Mouse (Mus musculus): ENCODE data around the gene 1110008L16Rik. TPM values are rescaled to one million over a fixed set of nuclear protein-coding genes. Genes with fewer than 3 reads are reported as not detected.

1110008L16Rik gene
- total RNA-seq, 2 experiments from 2014 or later: 7.1 to 8.7 TPM

DNA sequence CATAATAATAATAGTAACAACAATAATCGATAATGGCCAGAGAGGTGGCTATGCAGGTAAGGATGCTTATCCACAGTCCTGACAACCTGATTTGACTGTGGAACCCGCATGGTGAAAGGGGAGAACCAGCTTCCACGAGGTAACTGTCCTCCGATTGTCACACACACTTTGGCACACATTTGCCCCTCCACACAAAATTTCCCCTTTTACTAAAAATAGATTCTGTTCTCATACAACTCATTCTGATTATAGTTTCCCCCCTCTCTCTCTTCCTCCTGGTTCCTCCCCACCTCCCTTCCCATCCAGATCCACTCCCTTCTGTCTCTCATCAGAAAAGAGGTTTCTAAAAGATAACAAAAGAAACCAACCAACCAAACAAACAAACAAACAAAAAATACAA, 130.6 kb downstream of the 1110008L16Rik start:
- intact Hi-C loops (cut with DNase I): no loop called here

More for the DNA sequence above, 130.6 kb downstream of the 1110008L16Rik start:
- DNase-seq (ENCODE audit: low spot score in 2 of 2): no peak

Other genes with a start within 250 kb of the 1110008L16Rik start
- gene 2700097O09Rik, start 219.5 kb upstream of the 1110008L16Rik start, total RNA-seq (2021): 1 to 10 TPM; 7.8 to 8.8 TPM
- 100 to 1,000 TPM in 1 of 2 experiments, 10 to 100 TPM in 1; 97.8 to 102 TPM for gene Srp54a, start 219.3 kb upstream of the 1110008L16Rik start, total RNA-seq (2021)
- 10 to 100 TPM; 14.9 to 25.5 TPM for gene Fam177a, start 175.1 kb upstream of the 1110008L16Rik start, total RNA-seq (2021)
- 10 to 100 TPM; 57.8 to 64.6 TPM for gene Srp54b, start 144.5 kb upstream of the 1110008L16Rik start, total RNA-seq (2021)
- 10 to 100 TPM in 1 of 2 experiments, not detected in 1; 14.6 TPM for gene 1700047I17Rik2, start 100.0 kb upstream of the 1110008L16Rik start, total RNA-seq (2021)
- 10 to 100 TPM; 36.9 to 39.3 TPM for gene Srp54c, start 69.4 kb upstream of the 1110008L16Rik start, total RNA-seq (2021)
- gene Ppp2r3c, start 3.4 kb downstream of the 1110008L16Rik start, total RNA-seq (2021): 10 to 100 TPM in 1 of 2 experiments, 1 to 10 TPM in 1; 10.0 to 13.5 TPM
- gene Psma6, start 84.6 kb downstream of the 1110008L16Rik start, total RNA-seq (2021): 100 to 1,000 TPM; 139 to 142 TPM
- 10 to 100 TPM; 28.3 to 46.4 TPM for gene Nfkbia, start 193.1 kb downstream of the 1110008L16Rik start, total RNA-seq (2021)